Mouse (Mus musculus) myocyte (in vitro differentiated cells): ENCODE measurements around the gene Ankrd2. TPM values are rescaled to one million over a fixed set of nuclear protein-coding genes. Genes with fewer than 3 reads are reported as not detected.

Experiments
- H3K27me3 ChIP-seq: one replicate; pipeline ENCODE4 v1.6.1; 2011; ENCODE audit not compliant: control insufficient read depth, insufficient read depth, insufficient read length
- H3K36me3 ChIP-seq: one replicate; pipeline ENCODE4 v1.6.1; 2011; ENCODE audit not compliant: control insufficient read depth, insufficient read depth
- H3K4me2 ChIP-seq: one replicate; pipeline ENCODE4 v1.6.1; 2011; ENCODE audit warnings: low read depth, control low read depth
- H3K4me3 ChIP-seq: one replicate; pipeline ENCODE4 v1.5.1; 2011; ENCODE audit warnings: mild to moderate bottlenecking, control low read depth, moderate library complexity
- H3K79me2 ChIP-seq: one replicate; pipeline ENCODE4 v1.6.1; 2011; ENCODE audit not compliant: control insufficient read depth, insufficient read depth
- H3ac ChIP-seq: one replicate; pipeline ENCODE4 v1.6.1; 2011; ENCODE audit not compliant: control insufficient read depth, insufficient read length
- CEBPB ChIP-seq: IDR thresholded peaks from 2 replicates; pipeline ENCODE4 v1.6.1; 2011; ENCODE audit warnings: mild to moderate bottlenecking, moderate library complexity; ENCODE audit not compliant: poor library complexity, insufficient read depth, severe bottlenecking
- E2F4 ChIP-seq: IDR thresholded peaks from one replicate; pipeline ENCODE4 v1.6.1; 2011; ENCODE audit warnings: mild to moderate bottlenecking, control low read depth, moderate library complexity; ENCODE audit not compliant: insufficient read depth
- MAX ChIP-seq: IDR thresholded peaks from one replicate; pipeline ENCODE4 v1.6.1; 2011; ENCODE audit warnings: low read depth, mild to moderate bottlenecking, control low read depth
- MYOD1 ChIP-seq, 3 experiments: IDR thresholded peaks; one replicate each; pipeline ENCODE4 v1.6.1; 2011; ENCODE audit warnings: control low read depth in 2 of 3, low read depth in 2 of 3, mild to moderate bottlenecking in 2 of 3, moderate library complexity in 1 of 3; ENCODE audit not compliant: insufficient read length in 2 of 3, control insufficient read depth in 1 of 3
- MYOG ChIP-seq, 3 experiments: IDR thresholded peaks; one replicate each; pipeline ENCODE4 v1.6.1; 2011; ENCODE audit warnings: control low read depth in 2 of 3, low read depth in 2 of 3, mild to moderate bottlenecking in 2 of 3; ENCODE audit not compliant: insufficient read length in 2 of 3, control insufficient read depth in 1 of 3, insufficient read depth in 1 of 3
- POLR2A ChIP-seq: IDR thresholded peaks from one replicate; pipeline ENCODE4 v1.6.1; 2011; ENCODE audit warnings: low read depth, mild to moderate bottlenecking, control low read depth, moderate library complexity; ENCODE audit not compliant: insufficient read length
- POLR2AphosphoS2 ChIP-seq: IDR thresholded peaks from one replicate; pipeline ENCODE4 v1.6.1; 2011; ENCODE audit warnings: low read depth, control low read depth; ENCODE audit not compliant: insufficient read length
- REST ChIP-seq: IDR thresholded peaks from one replicate; pipeline ENCODE4 v1.6.1; 2011; ENCODE audit warnings: mild to moderate bottlenecking, control low read depth, moderate library complexity; ENCODE audit not compliant: insufficient read depth, insufficient read length
- SRF ChIP-seq: IDR thresholded peaks from one replicate; pipeline ENCODE4 v1.6.1; 2011; ENCODE audit warnings: low read depth; ENCODE audit not compliant: control insufficient read depth, insufficient read length
- TCF12 ChIP-seq: IDR thresholded peaks from one replicate; pipeline ENCODE4 v1.6.1; 2011; ENCODE audit warnings: mild to moderate bottlenecking, control low read depth; ENCODE audit not compliant: poor library complexity, insufficient read depth, severe bottlenecking
- TCF3 ChIP-seq: IDR thresholded peaks from one replicate; pipeline ENCODE4 v1.6.1; 2011; ENCODE audit warnings: low read depth, control low read depth; ENCODE audit not compliant: insufficient read length
- USF1 ChIP-seq: IDR thresholded peaks from one replicate; pipeline ENCODE4 v1.6.1; 2011; ENCODE audit warnings: low read depth, mild to moderate bottlenecking, control low read depth, moderate library complexity
- polyA plus RNA-seq: library from polyadenylated mRNA; unstranded; fragments of >200 nt; fragmentation: generic; extraction: Trizol; gene quantifications from one replicate; pipeline ENCODE4 v1.2.1, GENCODE M21; 2012; ENCODE audit warnings: missing spikeins

Gene Ankrd2
- polyA plus RNA-seq, 1 experiment, result 110 TPM

DNA sequence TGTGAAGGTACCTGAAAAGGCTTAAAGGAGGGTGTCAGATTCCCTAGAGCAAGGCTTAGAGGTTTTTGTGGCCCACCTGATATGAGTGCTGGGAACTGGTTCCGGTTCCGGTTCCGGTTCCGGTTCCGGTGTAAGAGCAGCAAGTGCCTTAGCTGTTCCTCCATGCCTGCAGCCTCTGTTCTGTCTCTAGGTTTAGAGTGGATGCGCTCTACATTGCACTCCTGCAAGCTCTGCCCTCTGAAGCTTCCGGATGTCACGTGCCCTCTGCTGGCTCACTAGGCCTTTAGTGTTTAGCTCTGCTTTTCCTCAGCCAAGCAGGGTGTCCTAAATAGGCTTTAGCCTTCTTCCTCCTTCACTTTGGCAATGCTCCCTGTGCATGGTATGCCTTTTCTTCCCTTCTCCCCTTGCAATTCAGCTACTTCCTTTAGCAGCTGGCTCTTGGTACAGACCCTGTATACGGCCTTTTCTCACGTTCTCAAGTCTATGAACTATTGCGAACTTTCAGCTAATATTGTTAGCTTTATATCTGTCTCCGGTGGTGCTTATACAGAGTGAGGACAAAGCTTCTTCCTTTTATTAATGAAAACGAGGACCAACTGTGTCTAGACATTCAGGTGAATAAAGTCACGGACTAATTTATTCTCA, 53.4 kb downstream of the Ankrd2 start:
- H3K27me3 ChIP-seq, result no peaks in the 10 kb centered on the region
- peak overlapping the region; percentile 72 for H3K4me3 ChIP-seq
- peak overlapping the region; percentile 98 for H3K4me2 ChIP-seq
- H3K36me3 ChIP-seq, result no peaks in the 10 kb centered on the region
- peaks cover 34% of the 10 kb centered on the region for H3K79me2 ChIP-seq
- H3ac ChIP-seq, result no peak overlapping the region
- TF ChIP-seq POLR2AphosphoS2 (no peak), USF1 (peak; percentile 93), TCF12 (no peak), MAX (no peak), SRF (no peak)

GRCm38 (mm10) chr19:42089748-42090595, 54.2 kb downstream of the Ankrd2 start, which contains the start of gene Pi4k2a:
TSS of gene Pi4k2a (plus strand) at chr19:42090470.
- Histone ChIP-seq H3K36me3 (no peaks in the 10 kb centered on the region), H3K27me3 (no peaks in the 10 kb centered on the region), H3K79me2 (peaks cover 41% of the 10 kb centered on the region), H3K4me2 (peak within 1 kb of the TSS; percentile 99), H3K4me3 (peak within 1 kb of the TSS; percentile 72), H3ac (peak within 1 kb of the TSS; percentile 30)
- TF ChIP-seq MAX (no peak), TCF3 (no peak), POLR2AphosphoS2 (peak; percentile 66), REST (no peak), USF1 (no peak), CEBPB (no peak), SRF (peak; percentile 34), POLR2A (peak; percentile 68), MYOD1 (IDR thresholded peaks at IDR 0.05; ENCODE audit: control insufficient read depth in 1 of 3, insufficient read length in 2 of 3, low read depth in 2 of 3) (no peak), TCF12 (no peak), E2F4 (no peak), MYOG (IDR thresholded peaks at IDR 0.05; ENCODE audit: control insufficient read depth in 1 of 3, insufficient read depth in 1 of 3, insufficient read length in 2 of 3, low read depth in 2 of 3) (peak in 1 of 3 experiments; percentile 3)

GRCm38 (mm10) chr19:42090637-42091141, 54.9 kb downstream of the Ankrd2 start:
- TF ChIP-seq TCF12, result no peak
- TF ChIP-seq REST, result no peak
- no peak for TF ChIP-seq MYOG (IDR thresholded peaks at IDR 0.05; ENCODE audit: control insufficient read depth in 1 of 3, insufficient read depth in 1 of 3, insufficient read length in 2 of 3, low read depth in 2 of 3)
- TF ChIP-seq POLR2AphosphoS2, result no peak
- TF ChIP-seq POLR2A, result no peak
- TF ChIP-seq SRF, result no peak
- TF ChIP-seq TCF3, result no peak
- TF ChIP-seq E2F4, result no peak
- TF ChIP-seq USF1, result no peak
- TF ChIP-seq MAX, result no peak
- TF ChIP-seq CEBPB, result no peak
- TF ChIP-seq MYOD1 (IDR thresholded peaks at IDR 0.05; ENCODE audit: control insufficient read depth in 1 of 3, insufficient read length in 2 of 3, low read depth in 2 of 3), result no peak

More at GRCm38 (mm10) chr19:42090637-42091141, 54.9 kb downstream of the Ankrd2 start:
- peak overlapping the region; percentile 30 for H3ac ChIP-seq
- H3K4me2 ChIP-seq, result peak overlapping the region; percentile 99
- peaks cover 46% of the 10 kb centered on the region for H3K79me2 ChIP-seq
- no peaks in the 10 kb centered on the region for H3K27me3 ChIP-seq
- no peaks in the 10 kb centered on the region for H3K36me3 ChIP-seq
- H3K4me3 ChIP-seq, result peak overlapping the region; percentile 72

Other genes with a start within 250 kb of the Ankrd2 start
- 4.4 TPM for gene Arhgap19, start 234.0 kb upstream of the Ankrd2 start, polyA plus RNA-seq
- gene Frat1, start 206.0 kb upstream of the Ankrd2 start, polyA plus RNA-seq, result 0.19 TPM
- 0.79 TPM for gene Frat2, start 187.9 kb upstream of the Ankrd2 start, polyA plus RNA-seq
- gene Rrp12, start 139.8 kb upstream of the Ankrd2 start, polyA plus RNA-seq, result 45.4 TPM
- 552 TPM for gene Pgam1, start 124.1 kb upstream of the Ankrd2 start, polyA plus RNA-seq
- 49.4 TPM for gene Exosc1, start 102.6 kb upstream of the Ankrd2 start, polyA plus RNA-seq
- gene Zdhhc16, start 102.5 kb upstream of the Ankrd2 start, polyA plus RNA-seq, result 124 TPM
- 34.2 TPM for gene Mms19, start 54.8 kb upstream of the Ankrd2 start, polyA plus RNA-seq
- gene Ubtd1, start 54.2 kb upstream of the Ankrd2 start, polyA plus RNA-seq, result 141 TPM
- gene Hoga1, start 9.6 kb downstream of the Ankrd2 start, polyA plus RNA-seq, result 2.4 TPM
- gene 4933411K16Rik, start 16.2 kb downstream of the Ankrd2 start, polyA plus RNA-seq, result 0.30 TPM
- 32.3 TPM for gene Morn4, start 50.4 kb downstream of the Ankrd2 start, polyA plus RNA-seq
- gene Pi4k2a, start 54.5 kb downstream of the Ankrd2 start, polyA plus RNA-seq, result 37.5 TPM
- gene Avpi1, start 93.1 kb downstream of the Ankrd2 start, polyA plus RNA-seq, result 128 TPM
- gene Marveld1, start 111.4 kb downstream of the Ankrd2 start, polyA plus RNA-seq, result 36.1 TPM
- gene Zfyve27, start 128.0 kb downstream of the Ankrd2 start, polyA plus RNA-seq, result 22.4 TPM
- 0.04 TPM for gene Sfrp5, start 166.3 kb downstream of the Ankrd2 start, polyA plus RNA-seq
- gene Golga7b, start 211.6 kb downstream of the Ankrd2 start, polyA plus RNA-seq, result 0.06 TPM